Mouse (Mus musculus) heart, embryonic 14.5 days (tissue): ENCODE results near the gene Col5a1. TPM values are rescaled to one million over a fixed set of nuclear protein-coding genes. Genes with fewer than 3 reads are reported as not detected.

ENCODE experiments used
- ATAC-seq: fragments of 200-750 bp; cut with Nextera tagmentation; 2 replicates; pipeline ENCODE4 v1.8.0; 2017; ENCODE audit warnings: low read depth, moderate TSS enrichment; ENCODE audit not compliant: insufficient number of reproducible peaks, insufficient read depth, low FRiP score
- H3K27ac ChIP-seq, 2 experiments: fragments of 200-500 bp in 1 of 2; fragments of 300-500 bp in 1 of 2; sonication (generic) in 1 of 2; replicated peaks in 1 of 2; 2 replicates each; pipeline ENCODE4 v1.5.1; 2012 to 2014; ENCODE audit warnings: low read depth in 2 of 2, low read length in 2 of 2, control low read depth in 1 of 2, mild to moderate bottlenecking in 1 of 2, mixed read lengths in 1 of 2; ENCODE audit not compliant: control insufficient read depth in 1 of 2, insufficient read depth in 1 of 2
- H3K27me3 ChIP-seq: fragments of 300-500 bp; sonication (generic); 2 replicates; pipeline ENCODE4 v1.6.1; 2014; ENCODE audit warnings: mild to moderate bottlenecking, low read length, control low read depth; ENCODE audit not compliant: control insufficient read depth, insufficient read depth
- H3K36me3 ChIP-seq: fragments of 300-500 bp; sonication (generic); 2 replicates; pipeline ENCODE4 v1.6.1; 2014; ENCODE audit warnings: mild to moderate bottlenecking, control low read depth, low read length, mixed read lengths; ENCODE audit not compliant: control insufficient read depth, insufficient read depth
- H3K4me1 ChIP-seq, 2 experiments: fragments of 200-500 bp in 1 of 2; fragments of 300-500 bp in 1 of 2; sonication (generic) in 1 of 2; 2 replicates each; pipeline ENCODE4 v1.6.1; 2012 to 2014; ENCODE audit warnings: low read length in 2 of 2, control low read depth in 1 of 2, mixed read lengths in 1 of 2; ENCODE audit not compliant: control insufficient read depth in 2 of 2, insufficient read depth in 2 of 2
- H3K4me2 ChIP-seq: fragments of 300-500 bp; sonication (generic); 2 replicates; pipeline ENCODE4 v1.6.1; 2014; ENCODE audit warnings: mild to moderate bottlenecking, low read length
- H3K4me3 ChIP-seq, 2 experiments: fragments of 200-500 bp in 1 of 2; fragments of 300-500 bp in 1 of 2; sonication (generic) in 1 of 2; 2 replicates each; pipeline ENCODE4 v1.5.1; 2012 to 2014; ENCODE audit warnings: low read length in 2 of 2, mild to moderate bottlenecking in 2 of 2, control low read depth in 1 of 2, low read depth in 1 of 2, moderate library complexity in 1 of 2; ENCODE audit not compliant: control insufficient read depth in 1 of 2, insufficient read depth in 1 of 2
- H3K9ac ChIP-seq: fragments of 300-500 bp; sonication (generic); 2 replicates; pipeline ENCODE4 v1.6.1; 2014; ENCODE audit warnings: mild to moderate bottlenecking, low read length
- H3K9me3 ChIP-seq: fragments of 300-500 bp; sonication (generic); 2 replicates; pipeline ENCODE4 v1.6.1; 2016; ENCODE audit warnings: low read length, control low read depth; ENCODE audit not compliant: control insufficient read depth
- WGBS: fragments of 180-500 bp; shearing (Covaris S2); extraction: QIAGEN DNeasy Blood & Tissue Kit; methylation state at CpG from one replicate; pipeline ENCODE4 v1.1.7; 2014; 5-methylcytosine and 5-hydroxymethylcytosine counted together
- polyA plus RNA-seq: library from polyadenylated mRNA; unstranded; fragments of >200 nt; fragmentation: Nextera tagmentation; extraction: Ambion mirVana; gene quantifications from 2 replicates; pipeline ENCODE4 v1.2.1, GENCODE M21; 2014

Gene Col5a1
- polyA plus RNA-seq, 1 experiment from 2014 or later = 70.0 TPM

GRCm38 (mm10) chr2:27858348-27858903, 27.8 kb upstream of the Col5a1 start:
- H3K4me3 ChIP-seq = no peak overlapping the region
- H3K27ac ChIP-seq = peak overlapping the region; percentile 69 to 85
- 0 out of 2 replicates have a peak overlapping the region, but pooled peaks have one; percentile 5 for H3K9ac ChIP-seq
- WGBS = 13% methylated on average over 9 of the region's 9 CpGs
- ATAC-seq = peak; percentile 74
- no peaks in the 10 kb centered on the region for H3K36me3 ChIP-seq
- peaks cover 24 to 25% of the 10 kb centered on the region in 2 experiments for H3K4me1 ChIP-seq
- no peaks in the 10 kb centered on the region for H3K9me3 ChIP-seq
- H3K27me3 ChIP-seq = no peaks in the 10 kb centered on the region
- H3K4me2 ChIP-seq = peak overlapping the region; percentile 35

GRCm38 (mm10) chr2:27861576-27862238, 24.5 kb upstream of the Col5a1 start:
- no peak overlapping the region for H3K4me2 ChIP-seq
- no peak for ATAC-seq
- 52% methylated on average over 9 of the region's 9 CpGs for WGBS
- H3K4me1 ChIP-seq = peaks cover 25% of the 10 kb centered on the region in 2 experiments
- no peak overlapping the region for H3K27ac ChIP-seq
- H3K27me3 ChIP-seq = no peaks in the 10 kb centered on the region
- no peak overlapping the region for H3K9ac ChIP-seq
- H3K9me3 ChIP-seq = no peaks in the 10 kb centered on the region
- H3K4me3 ChIP-seq = no peak overlapping the region
- no peaks in the 10 kb centered on the region for H3K36me3 ChIP-seq

- H3K4me2 ChIP-seq = no peak overlapping the region
- H3K9me3 ChIP-seq = no peaks in the 10 kb centered on the region
- no peaks in the 10 kb centered on the region for H3K36me3 ChIP-seq
- no peak overlapping the region for H3K27ac ChIP-seq
- no peak for ATAC-seq
- 0 out of 2 replicates have a peak, but pooled peaks cover 3% of the 10 kb centered on the region for H3K27me3 ChIP-seq
- H3K9ac ChIP-seq = no peak overlapping the region
- 69% methylated on average over 18 of the region's 18 CpGs for WGBS
- H3K4me3 ChIP-seq = no peak overlapping the region
- H3K4me1 ChIP-seq = peaks cover 9 to 10% of the 10 kb centered on the region in 2 experiments; a peak in 3 of 4 replicates
Measured at GRCm38 (mm10) chr2:27864491-27865365, 21.5 kb upstream of the Col5a1 start.

- peaks cover 12% of the 10 kb centered on the region in 2 experiments for H3K4me1 ChIP-seq
- H3K9ac ChIP-seq = no peak overlapping the region
- no peak overlapping the region for H3K4me2 ChIP-seq
- H3K27ac ChIP-seq = no peak overlapping the region
- H3K27me3 ChIP-seq = 0 out of 2 replicates have a peak, but pooled peaks cover 3% of the 10 kb centered on the region
- no peak overlapping the region for H3K4me3 ChIP-seq
- no peaks in the 10 kb centered on the region for H3K36me3 ChIP-seq
- H3K9me3 ChIP-seq = no peaks in the 10 kb centered on the region
- ATAC-seq = no peak
- WGBS = 83% methylated on average over 1 of the region's 1 CpGs
Measured at GRCm38 (mm10) chr2:27870586-27870985, 15.6 kb upstream of the Col5a1 start.

GRCm38 (mm10) chr2:27871056-27871455, 15.2 kb upstream of the Col5a1 start:
- Histone ChIP-seq H3K4me2 (no peak overlapping the region), H3K4me3 (no peak overlapping the region), H3K36me3 (no peaks in the 10 kb centered on the region), H3K4me1 (peaks cover 12% of the 10 kb centered on the region in 2 experiments), H3K27me3 (0 out of 2 replicates have a peak, but pooled peaks cover 3% of the 10 kb centered on the region), H3K9ac (no peak overlapping the region), H3K27ac (no peak overlapping the region), H3K9me3 (no peaks in the 10 kb centered on the region)
- 4% methylated on average over 4 of the region's 4 CpGs for WGBS
- ATAC-seq = no peak

- 44% methylated on average over 3 of the region's 3 CpGs for WGBS
- Histone ChIP-seq H3K4me2 (no peak overlapping the region), H3K9me3 (no peaks in the 10 kb centered on the region), H3K36me3 (no peaks in the 10 kb centered on the region), H3K27ac (no peak overlapping the region), H3K9ac (no peak overlapping the region), H3K4me3 (no peak overlapping the region), H3K27me3 (0 out of 2 replicates have a peak, but pooled peaks cover 3% of the 10 kb centered on the region), H3K4me1 (peaks cover 12 to 14% of the 10 kb centered on the region in 2 experiments)
- ATAC-seq = no peak
Measured at GRCm38 (mm10) chr2:27872276-27872675, 13.9 kb upstream of the Col5a1 start.

- peaks cover 12 to 14% of the 10 kb centered on the region in 2 experiments for H3K4me1 ChIP-seq
- H3K36me3 ChIP-seq = no peaks in the 10 kb centered on the region
- H3K4me2 ChIP-seq = no peak overlapping the region
- no peak overlapping the region for H3K27ac ChIP-seq
- H3K27me3 ChIP-seq = no peaks in the 10 kb centered on the region
- WGBS = 71% methylated on average over 5 of the region's 5 CpGs
- no peak for ATAC-seq
- no peak overlapping the region for H3K4me3 ChIP-seq
- no peak overlapping the region for H3K9ac ChIP-seq
- H3K9me3 ChIP-seq = no peaks in the 10 kb centered on the region
Measured at GRCm38 (mm10) chr2:27873030-27873429, 13.2 kb upstream of the Col5a1 start.
